ENCODE assay signal across 9 mouse cellular contexts in the genomic region with DNA sequence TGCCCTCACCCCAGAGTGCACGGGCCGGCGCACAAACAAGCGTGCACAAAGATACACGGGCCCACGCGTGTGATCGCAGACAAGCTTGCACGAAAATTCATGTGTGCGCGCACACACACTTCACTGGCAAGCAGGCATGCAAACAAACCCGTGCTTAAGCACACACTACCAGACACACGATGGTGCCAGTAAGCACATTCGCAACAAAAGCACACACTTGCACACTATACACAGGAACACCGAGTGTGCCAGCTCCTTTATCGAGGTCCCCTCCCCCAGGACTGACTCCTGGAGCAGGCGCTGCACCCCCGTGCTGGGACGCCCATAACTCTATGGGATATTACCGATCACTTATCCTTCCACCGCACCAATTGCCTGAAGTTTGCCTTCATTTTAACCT. TPM values are rescaled to one million over a fixed set of nuclear protein-coding genes. Genes with fewer than 3 reads are reported as not detected.
DNase-seq lines count a peak whose midpoint lies in the region; ATAC-seq and TF ChIP-seq lines count a peak whose summit lies in the region.
"Had no signal": no experiment of that assay in that cellular context is flagged by ENCODE, and none has a peak within 500 bp of the region (broad histone marks: within the 10 kb centered on the region; RNA-seq: fewer than 3 reads in every experiment).

No protein-coding gene starts in this region.

- H3K9me3 ChIP-seq in forebrain, postnatal 0 days (ENCODE audit: low read length) = no peaks in the 10 kb centered on the region
- H3K9me3 ChIP-seq in limb, embryonic 10.5 days (replicated peaks) = no peaks in the 10 kb centered on the region

- no peak for TF ChIP-seq CTCF in heart, adult 2 months (IDR thresholded peaks at IDR 0.05)
- TF ChIP-seq CTCF in forebrain, postnatal 0 days (IDR thresholded peaks at IDR 0.05; ENCODE audit: low read depth) = no peak

- H3K4me1 ChIP-seq in heart, adult 2 months (ENCODE audit: control insufficient read depth, insufficient read depth, low read length) = 0 out of 2 replicates have a peak, but pooled peaks cover 2% of the 10 kb centered on the region
- peaks cover 25% of the 10 kb centered on the region for H3K4me1 ChIP-seq in forebrain, postnatal 0 days (ENCODE audit: insufficient read depth)
- peaks cover 40% of the 10 kb centered on the region for H3K4me1 ChIP-seq in limb, embryonic 10.5 days

- WGBS in heart, adult 2 months = 3% methylated on average over 21 of the region's 21 CpGs
- WGBS in forebrain, postnatal 0 days = under 1% methylated on average over 21 of the region's 21 CpGs
- under 1% methylated on average over 21 of the region's 21 CpGs for WGBS in limb, embryonic 10.5 days

- peak; percentile 16; the same call in 1 of the 2 replicates for ATAC-seq in forebrain, postnatal 0 days

- H3ac ChIP-seq in myocyte (ENCODE audit: control insufficient read depth, insufficient read length) = peak overlapping the region; percentile 71

- no peaks in the 10 kb centered on the region for H3K79me2 ChIP-seq in heart, adult 2 months (replicated peaks; ENCODE audit: control insufficient read depth, insufficient read depth, low read length)
- peaks cover 28% of the 10 kb centered on the region for H3K79me2 ChIP-seq in myocyte (ENCODE audit: control insufficient read depth, insufficient read depth)

- peak overlapping the region; percentile 22; the same call in 1 of the 2 replicates for H3K4me3 ChIP-seq in heart, adult 2 months
- peak overlapping the region; percentile 42 for H3K4me3 ChIP-seq in forebrain, postnatal 0 days (ENCODE audit: low read depth, low read length)
- peak overlapping the region; percentile 100 for H3K4me3 ChIP-seq in limb, embryonic 10.5 days
- H3K4me3 ChIP-seq in myocyte = peak overlapping the region; percentile 82

- no peaks in the 10 kb centered on the region for H3K36me3 ChIP-seq in heart, adult 2 months (ENCODE audit: control insufficient read depth, insufficient read depth, low read length)
- no peaks in the 10 kb centered on the region for H3K36me3 ChIP-seq in forebrain, postnatal 0 days (ENCODE audit: insufficient read depth)
- H3K36me3 ChIP-seq in limb, embryonic 10.5 days = peaks cover 9% of the 10 kb centered on the region; the same call in 1 of the 2 replicates
- no peaks in the 10 kb centered on the region for H3K36me3 ChIP-seq in myocyte (ENCODE audit: control insufficient read depth, insufficient read depth)

- H3K27me3 ChIP-seq in heart, adult 2 months (ENCODE audit: control insufficient read depth, insufficient read depth, low read length) = peaks cover 31% of the 10 kb centered on the region
- peaks cover 22% of the 10 kb centered on the region for H3K27me3 ChIP-seq in forebrain, postnatal 0 days (ENCODE audit: insufficient read depth, low read length)
- no peaks in the 10 kb centered on the region for H3K27me3 ChIP-seq in limb, embryonic 10.5 days (ENCODE audit: low read depth, poor library complexity, severe bottlenecking)
- no peaks in the 10 kb centered on the region for H3K27me3 ChIP-seq in myocyte (ENCODE audit: control insufficient read depth, insufficient read depth, insufficient read length)

- H3K4me2 ChIP-seq in forebrain, postnatal 0 days (ENCODE audit: low read depth) = peak overlapping the region; percentile 91
- H3K4me2 ChIP-seq in myocyte (ENCODE audit: low read depth) = peak overlapping the region; percentile 98

- no peak for TF ChIP-seq POLR2A in heart, adult 2 months (IDR thresholded peaks at IDR 0.05; ENCODE audit: insufficient read depth, low read depth, low read length)
- TF ChIP-seq POLR2A in myocyte (IDR thresholded peaks at IDR 0.05; ENCODE audit: insufficient read length, low read depth) = no peak

- no peak overlapping the region for H3K9ac ChIP-seq in heart, adult 2 months (ENCODE audit: low read depth, low read length)
- H3K9ac ChIP-seq in forebrain, postnatal 0 days = 0 out of 2 replicates have a peak overlapping the region, but pooled peaks have one; percentile 10

- DNase-seq in heart, adult 2 months = peak; percentile 4 to 26
- no peak for DNase-seq in heart, postnatal 25 days (ENCODE audit: low spot score)
- DNase-seq in adrenal gland, adult (ENCODE audit: inconsistent age in 2 of 2, low spot score in 1 of 2) = peak; percentile 38 to 80
- peak; percentile 43 for DNase-seq in forebrain, postnatal 0 days
- peak; percentile 69 for DNase-seq in limb, embryonic 10.5 days (ENCODE audit: low spot score)
- no peak for DNase-seq in left cerebral cortex, postnatal 25 days (ENCODE audit: low spot score in 2 of 2)
- no peak for DNase-seq in spleen, postnatal 14 days (ENCODE audit: low spot score in 2 of 2)

- TF ChIP-seq EP300 in heart, adult 2 months (IDR thresholded peaks at IDR 0.05; ENCODE audit: insufficient read depth, low read depth, low read length) = no peak

- no peak overlapping the region for H3K27ac ChIP-seq in heart, adult 2 months
- H3K27ac ChIP-seq in forebrain, postnatal 0 days (ENCODE audit: low read depth, low read length) = no peak overlapping the region
- H3K27ac ChIP-seq in limb, embryonic 10.5 days = peak overlapping the region; percentile 100

- intact Hi-C loops in heart, adult 2 months (cut with DNase I) = no loop called here
- intact Hi-C loops in heart, postnatal 25 days (cut with DNase I) = loop anchor here (5.0 kb wide), 1 partner anchor 50 kb away; no protein-coding TSS in a partner anchor
- intact Hi-C loops in left cerebral cortex, postnatal 25 days (cut with DNase I) = loop anchor here (5.0 kb wide), 1 partner anchor 75 kb away; no protein-coding TSS in a partner anchor

TF ChIP-seq in myocyte, 11 proteins besides CTCF, POLR2A, EP300 and RAD21:
- TF ChIP-seq REST (IDR thresholded peaks at IDR 0.05; ENCODE audit: insufficient read depth, insufficient read length) = no peak
- peak; percentile 44 for TF ChIP-seq SRF (IDR thresholded peaks at IDR 0.05; ENCODE audit: control insufficient read depth, insufficient read length, low read depth)
- TF ChIP-seq MYOG (IDR thresholded peaks at IDR 0.05; ENCODE audit: control insufficient read depth in 1 of 3, insufficient read depth in 1 of 3, insufficient read length in 2 of 3, low read depth in 2 of 3) = no peak
- no peak for TF ChIP-seq TCF3 (IDR thresholded peaks at IDR 0.05; ENCODE audit: insufficient read length, low read depth)
- TF ChIP-seq USF1 (IDR thresholded peaks at IDR 0.05; ENCODE audit: low read depth) = no peak
- no peak for TF ChIP-seq MAX (IDR thresholded peaks at IDR 0.05; ENCODE audit: low read depth)

RNA-seq across cellular contexts. Expression of gene Hmga2, which starts 1.2 kb away (rescaled TPM):
- not detected for total RNA-seq in heart, adult 2 months (2021)
- polyA plus RNA-seq in heart, adult 2 months (2012; rRNA removed) = not detected in 2 replicates
- total RNA-seq in heart, postnatal 25 days (2021) = not detected
- 0.15 and 0.52 TPM in 2 replicates for total RNA-seq in forebrain, postnatal 0 days (2014; rRNA removed)
- 0.13 and 0.24 TPM in 2 replicates for polyA plus RNA-seq in forebrain, postnatal 0 days (2015; fragmentation: Nextera tagmentation; extraction: Ambion mirVana)
- 129 and 160 TPM in 2 replicates for polyA plus RNA-seq in limb, embryonic 10.5 days (2016; fragmentation: Nextera tagmentation; extraction: Ambion mirVana)
- 4.3 TPM for polyA plus RNA-seq in myocyte (2012; fragmentation: generic; extraction: Trizol)
- total RNA-seq in left cerebral cortex, postnatal 25 days (2021) = under 1 TPM in 1 of 2 experiments, not detected in 1; 0.21 TPM
- total RNA-seq: MEL had no signal

Comparison
In these comparisons a context has a peak if more than half of its experiments do, and no peak if none do; other contexts are left out.
1. DNase-seq: peak in heart, adult 2 months (2 of 2), adrenal gland, adult (2 of 2), forebrain, postnatal 0 days (single experiment) and limb, embryonic 10.5 days (single experiment); none in heart, postnatal 25 days (single experiment), left cerebral cortex, postnatal 25 days (0 of 2) and spleen, postnatal 14 days (0 of 2).
2. H3K4me3 ChIP-seq: peak in every context shown above with its lines; median percentile 100 in limb, embryonic 10.5 days; 82 in myocyte; 42 in forebrain, postnatal 0 days; 22 in heart, adult 2 months.